Mouse (Mus musculus): ENCODE results near the gene Sik3.

Gene Sik3

DNA sequence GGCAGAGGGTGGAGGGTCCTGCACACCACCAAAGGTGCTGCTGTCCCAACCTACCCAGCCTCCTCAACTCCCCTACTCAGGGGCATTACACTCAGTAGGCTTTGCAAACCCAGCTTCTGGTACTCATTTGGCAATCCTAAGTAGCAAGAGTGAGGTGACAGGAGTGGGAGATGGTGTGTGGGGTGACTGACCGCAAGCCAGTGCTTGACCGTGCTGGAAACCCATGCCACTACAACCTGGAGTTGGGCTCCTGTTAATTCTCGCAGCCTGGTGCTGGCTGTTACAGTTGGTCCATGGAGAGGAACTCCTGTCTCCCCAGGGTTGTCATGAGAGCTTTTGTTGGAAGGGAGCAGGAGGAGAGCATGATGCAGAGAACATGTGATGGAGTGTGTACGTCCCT is 258.2 kb downstream of the Sik3 start:
- no peak for DNase-seq (ENCODE audit: low read depth, low spot score)

DNA sequence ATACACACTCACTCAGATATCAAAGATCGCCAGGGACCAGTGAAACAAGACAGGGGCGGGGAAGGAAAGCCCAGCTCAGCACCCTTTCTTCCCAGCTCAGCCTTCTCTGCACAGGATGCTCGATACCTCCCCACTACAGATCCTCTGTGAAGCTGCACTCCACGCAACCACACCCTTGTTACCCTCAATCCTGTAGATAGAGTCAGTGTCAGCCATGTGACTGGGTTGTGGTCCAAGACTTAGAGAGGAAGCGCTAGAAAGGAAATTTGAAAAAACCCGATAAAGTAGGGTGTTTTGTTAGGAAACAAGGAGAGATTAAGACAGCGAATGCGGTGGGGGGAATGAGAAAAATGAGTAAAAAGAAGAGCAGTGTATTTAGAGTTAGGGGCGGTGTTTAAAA is 259.4 kb downstream of the Sik3 start:
- no peak for DNase-seq (ENCODE audit: low read depth, low spot score)

DNA sequence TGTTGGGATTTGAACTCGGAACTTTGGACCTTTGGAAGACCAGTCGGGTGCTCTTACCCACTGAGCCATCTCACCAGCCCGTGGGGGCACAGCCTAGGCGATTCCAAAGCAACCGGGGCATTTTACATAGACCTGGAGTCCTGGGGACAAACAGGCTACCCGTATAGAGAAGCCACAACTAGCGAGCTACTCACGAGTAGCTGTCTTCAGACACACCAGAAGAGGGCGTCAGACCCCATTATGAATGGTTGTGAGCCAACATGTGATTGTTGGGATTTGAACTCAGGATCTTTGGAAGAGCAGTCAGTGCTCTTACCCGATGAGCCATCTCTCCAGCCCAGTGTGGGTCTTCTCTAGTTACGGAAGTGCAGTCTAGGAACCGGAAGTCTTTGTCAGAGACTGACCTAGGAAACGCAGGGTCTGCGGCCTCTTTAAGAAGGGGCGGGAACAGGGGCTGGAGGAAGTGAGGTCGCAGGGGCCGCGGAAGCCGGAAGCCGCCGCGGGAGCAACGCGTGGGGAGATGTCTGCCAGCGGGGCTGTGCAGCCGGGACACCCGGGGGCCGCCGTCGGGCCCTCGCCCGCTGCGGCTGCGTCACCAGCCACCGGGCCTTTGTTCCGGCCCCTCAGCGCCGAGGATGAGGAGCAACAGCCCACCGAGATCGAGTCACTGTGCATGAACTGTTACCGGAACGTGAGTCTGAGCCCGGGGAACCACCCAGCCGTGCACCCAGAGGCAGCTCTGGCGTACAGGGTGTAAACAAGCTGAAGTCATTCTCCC is 260.2 kb downstream of the Sik3 start, which contains the start of gene Zpr1:
Zpr1 (plus strand) TSS at position 388 of the 778 bp plus-strand sequence.
- DNase-seq (ENCODE audit: low read depth, low spot score): peak; percentile 87
